Mouse (Mus musculus): Measurements from ENCODE around the gene Rab44. TPM values are rescaled to one million over a fixed set of nuclear protein-coding genes. Genes with fewer than 3 reads are reported as not detected.

Gene Rab44
- polyA plus RNA-seq, 1 experiment from 2014 or later: not detected

DNA sequence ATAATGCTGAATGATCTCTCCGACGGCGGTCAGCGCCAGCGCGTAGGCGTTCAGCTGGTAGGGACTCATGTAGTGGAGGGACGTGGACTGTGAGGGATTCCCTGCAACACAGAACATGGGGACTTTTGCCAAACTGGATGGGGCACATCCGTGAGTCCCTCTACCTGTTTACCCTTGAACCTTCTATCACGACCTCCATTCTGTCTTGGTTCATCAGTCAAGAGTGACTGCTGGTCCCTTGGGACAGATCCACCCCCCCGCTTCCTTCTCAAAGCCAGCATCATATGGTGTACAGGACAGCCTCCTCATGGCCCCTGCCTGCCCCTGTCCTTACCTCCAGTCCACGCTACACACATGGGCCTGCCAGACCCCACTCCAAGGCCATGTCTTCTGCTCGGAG is 48.4 kb downstream of the Rab44 start:
- Histone ChIP-seq H3K4me2 (no peak overlapping the region), H3K27ac (no peak overlapping the region), H3K9ac (no peak overlapping the region), H3K9me3 (no peaks in the 10 kb centered on the region), H3K4me3 (no peak overlapping the region), H3K4me1 (peaks cover 21% of the 10 kb centered on the region), H3K27me3 (replicated peaks) (no peaks in the 10 kb centered on the region), H3K36me3 (replicated peaks) (no peaks in the 10 kb centered on the region)
- no peak for ATAC-seq (replicated peaks)
- 95% methylated on average over 13 of the region's 13 CpGs for WGBS

DNA sequence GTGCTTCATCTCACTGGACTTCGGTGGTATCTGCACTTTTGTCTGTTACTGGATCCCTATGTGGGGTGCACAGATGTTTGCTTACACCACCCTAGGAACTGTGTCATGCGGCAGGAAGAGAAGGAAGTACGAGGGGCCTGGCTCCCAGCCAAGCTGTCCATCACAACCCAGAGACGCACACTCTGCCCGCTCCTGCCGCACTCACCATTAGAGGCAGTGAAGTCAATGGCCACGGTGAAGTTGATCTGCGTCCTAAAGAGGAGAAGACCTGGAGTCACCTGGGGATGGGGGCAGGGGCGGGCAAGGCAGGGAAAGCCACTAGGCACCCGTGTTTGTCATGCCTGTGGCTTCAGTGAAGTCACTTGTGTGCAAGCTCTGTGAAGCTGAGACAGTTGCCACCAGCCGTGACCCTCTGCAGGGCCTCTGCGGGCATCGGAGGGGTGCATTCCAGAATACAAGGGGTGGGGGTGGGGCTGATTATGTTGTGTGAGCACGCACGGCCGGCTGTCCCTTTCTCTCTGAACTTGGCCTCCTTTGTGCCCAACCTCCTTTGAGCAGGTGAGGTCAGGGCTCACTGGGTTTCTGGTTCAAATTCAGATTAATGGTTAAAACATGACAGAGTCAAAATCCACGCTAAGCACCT is 50.6 kb downstream of the Rab44 start:
- Histone ChIP-seq H3K36me3 (replicated peaks) (no peaks in the 10 kb centered on the region), H3K4me3 (no peak overlapping the region), H3K9ac (no peak overlapping the region), H3K9me3 (no peaks in the 10 kb centered on the region), H3K4me2 (no peak overlapping the region), H3K27ac (peak overlapping the region; percentile 80), H3K27me3 (replicated peaks) (no peaks in the 10 kb centered on the region), H3K4me1 (peaks cover 21% of the 10 kb centered on the region)
- 18% methylated on average over 17 of the region's 17 CpGs for WGBS
- ATAC-seq (replicated peaks): no peak

DNA sequence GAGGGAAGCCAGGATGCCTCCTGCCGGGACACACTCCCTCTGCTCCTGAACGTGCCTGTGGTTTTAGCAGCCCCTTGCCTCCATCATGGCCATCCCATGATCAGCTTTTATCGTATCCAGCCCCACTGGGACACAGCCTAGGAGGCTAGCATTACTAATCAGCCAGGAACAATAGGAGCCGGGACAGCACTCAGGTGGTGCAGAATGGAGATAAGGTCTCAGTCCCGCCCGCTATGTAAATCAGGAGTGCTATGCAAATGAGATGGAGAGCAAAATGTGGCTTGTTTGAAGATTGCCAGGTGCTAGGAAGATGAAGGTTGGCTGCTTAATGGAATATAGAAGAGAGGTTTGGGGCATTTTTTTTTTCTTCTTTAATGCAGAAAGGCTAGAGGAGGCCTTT is 51.5 kb downstream of the Rab44 start:
- H3K4me2 ChIP-seq: no peak overlapping the region
- H3K9ac ChIP-seq: 0 out of 2 replicates have a peak overlapping the region, but pooled peaks have one; percentile 10
- H3K36me3 ChIP-seq (replicated peaks): no peaks in the 10 kb centered on the region
- H3K9me3 ChIP-seq: no peaks in the 10 kb centered on the region
- peak; percentile 67 for ATAC-seq (replicated peaks)
- H3K27me3 ChIP-seq (replicated peaks): no peaks in the 10 kb centered on the region
- 8% methylated on average over 6 of the region's 6 CpGs for WGBS
- peak overlapping the region; percentile 80 for H3K27ac ChIP-seq
- H3K4me3 ChIP-seq: no peak overlapping the region
- H3K4me1 ChIP-seq: peaks cover 21% of the 10 kb centered on the region

DNA sequence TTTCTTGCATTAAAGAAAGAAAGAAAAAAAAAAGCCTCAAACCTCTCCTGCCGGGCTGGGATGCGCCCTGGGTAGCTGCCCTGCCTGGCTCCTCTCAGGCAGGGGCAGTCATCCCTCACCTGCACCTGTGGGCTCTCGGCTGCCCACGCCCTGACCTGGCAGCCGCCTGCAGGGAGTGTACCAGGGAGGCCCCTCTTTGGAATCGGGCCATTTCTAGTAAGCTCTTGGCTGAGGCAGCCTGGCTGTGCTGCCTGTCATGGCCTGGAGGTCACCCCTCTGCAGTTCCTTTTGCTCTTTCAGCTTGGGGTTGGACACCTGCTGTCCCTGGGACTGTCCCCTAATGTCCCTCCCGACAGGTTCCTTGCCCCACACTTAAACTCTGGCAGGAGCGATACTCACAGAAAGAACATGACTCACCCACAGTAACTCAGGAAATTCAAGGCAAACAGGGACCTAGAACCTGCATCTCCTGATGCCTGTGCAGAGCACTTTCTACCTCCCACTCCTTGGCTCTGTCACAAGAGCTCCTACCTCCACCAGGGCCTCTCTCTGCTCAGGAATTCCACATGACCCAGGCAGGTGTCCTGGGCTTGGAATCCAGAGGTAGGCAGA is 52.1 kb downstream of the Rab44 start:
- no peak overlapping the region for H3K4me3 ChIP-seq
- no peaks in the 10 kb centered on the region for H3K27me3 ChIP-seq (replicated peaks)
- H3K9ac ChIP-seq: 0 out of 2 replicates have a peak overlapping the region, but pooled peaks have one; percentile 10
- H3K36me3 ChIP-seq (replicated peaks): no peaks in the 10 kb centered on the region
- H3K9me3 ChIP-seq: no peaks in the 10 kb centered on the region
- no peak overlapping the region for H3K4me2 ChIP-seq
- peak overlapping the region; percentile 80 for H3K27ac ChIP-seq
- no peak for ATAC-seq (replicated peaks)
- peaks cover 21% of the 10 kb centered on the region for H3K4me1 ChIP-seq
- WGBS: 38% methylated on average over 8 of the region's 8 CpGs

DNA sequence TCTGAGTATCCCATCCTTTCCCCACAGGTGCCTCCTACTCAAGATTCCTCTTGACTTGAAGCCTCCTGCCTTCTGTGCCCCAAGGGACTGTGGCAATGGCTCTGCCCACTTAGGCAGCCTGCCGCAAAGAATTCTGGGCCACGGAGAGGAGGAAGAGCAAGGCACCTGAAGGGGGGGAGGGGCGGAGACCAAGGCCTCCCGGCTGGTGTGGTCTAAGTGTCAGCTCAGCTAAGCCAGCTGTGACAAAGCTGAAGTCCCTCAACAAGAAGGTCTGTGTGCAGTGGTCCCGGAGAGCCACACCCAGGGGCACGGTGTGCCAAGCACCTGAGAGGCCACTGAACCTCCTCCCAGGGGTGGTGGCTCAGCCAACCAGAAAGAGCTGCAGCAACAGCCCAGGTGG is 53.4 kb downstream of the Rab44 start:
- Histone ChIP-seq H3K4me2 (no peak overlapping the region), H3K27me3 (replicated peaks) (no peaks in the 10 kb centered on the region), H3K9ac (no peak overlapping the region), H3K27ac (no peak overlapping the region), H3K4me3 (no peak overlapping the region), H3K9me3 (no peaks in the 10 kb centered on the region), H3K4me1 (peaks cover 24% of the 10 kb centered on the region), H3K36me3 (replicated peaks) (no peaks in the 10 kb centered on the region)
- 67% methylated on average over 6 of the region's 6 CpGs for whole genome bisulfite sequencing
- ATAC-seq (replicated peaks): no peak

DNA sequence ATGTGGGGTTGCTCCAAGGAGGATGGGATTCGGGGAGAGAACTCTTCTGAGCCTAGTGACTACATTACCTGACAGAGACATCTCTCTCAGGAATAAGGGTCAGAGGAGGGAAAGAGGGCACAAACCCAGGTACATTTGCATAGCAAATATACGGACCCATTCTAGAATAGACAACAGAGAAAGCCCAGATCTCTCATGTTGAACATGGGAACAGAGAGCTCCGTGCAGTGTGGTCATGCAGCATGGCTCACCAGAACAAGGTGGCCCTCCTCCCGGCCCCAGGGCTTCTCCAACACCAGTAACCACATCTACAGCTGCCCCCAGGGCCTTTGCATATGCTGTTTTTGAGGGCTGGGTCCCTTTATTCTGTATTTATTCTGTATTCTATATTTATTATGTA is 54.5 kb downstream of the Rab44 start:
- peaks cover 24% of the 10 kb centered on the region for H3K4me1 ChIP-seq
- no peaks in the 10 kb centered on the region for H3K27me3 ChIP-seq (replicated peaks)
- H3K27ac ChIP-seq: no peak overlapping the region
- no peak for ATAC-seq (replicated peaks)
- H3K9ac ChIP-seq: no peak overlapping the region
- no peaks in the 10 kb centered on the region for H3K36me3 ChIP-seq (replicated peaks)
- H3K9me3 ChIP-seq: no peaks in the 10 kb centered on the region
- no peak overlapping the region for H3K4me2 ChIP-seq
- no peak overlapping the region for H3K4me3 ChIP-seq
- whole genome bisulfite sequencing: 83% methylated on average over 4 of the region's 4 CpGs

DNA sequence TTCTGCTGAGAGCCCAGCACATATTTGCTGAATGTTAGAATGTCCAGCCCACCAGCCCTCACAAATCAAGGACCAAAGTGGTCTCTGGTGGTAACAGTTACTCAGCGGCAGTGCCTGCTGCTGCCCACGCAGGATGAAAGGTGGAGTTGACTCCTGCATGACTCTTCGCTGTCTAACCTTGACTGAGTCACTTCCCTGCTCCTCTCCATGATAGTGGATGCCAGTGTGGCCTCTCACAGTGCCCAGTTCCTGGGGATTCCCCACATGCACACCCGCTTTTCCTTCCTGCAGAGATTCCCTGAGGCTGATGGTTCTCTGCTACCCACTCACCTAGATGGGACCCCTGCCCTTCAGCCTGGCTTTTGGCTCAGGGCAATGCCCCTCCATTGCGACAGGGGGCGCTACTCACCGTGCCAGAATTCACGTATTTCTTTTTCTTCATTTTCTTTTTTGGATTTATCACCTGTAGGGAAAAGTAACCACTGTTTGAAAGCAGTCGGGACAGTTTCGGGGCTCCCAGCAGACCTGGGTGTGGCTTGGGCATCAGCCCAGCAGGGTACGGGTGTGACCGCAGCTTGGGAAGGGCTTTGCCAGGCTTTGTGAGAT is 55.2 kb downstream of the Rab44 start:
- 76% methylated on average over 12 of the region's 12 CpGs for WGBS
- no peaks in the 10 kb centered on the region for H3K9me3 ChIP-seq
- H3K4me3 ChIP-seq: no peak overlapping the region
- H3K36me3 ChIP-seq (replicated peaks): no peaks in the 10 kb centered on the region
- no peak for ATAC-seq (replicated peaks)
- peaks cover 24% of the 10 kb centered on the region for H3K4me1 ChIP-seq
- H3K27ac ChIP-seq: no peak overlapping the region
- H3K9ac ChIP-seq: no peak overlapping the region
- H3K27me3 ChIP-seq (replicated peaks): no peaks in the 10 kb centered on the region
- no peak overlapping the region for H3K4me2 ChIP-seq

DNA sequence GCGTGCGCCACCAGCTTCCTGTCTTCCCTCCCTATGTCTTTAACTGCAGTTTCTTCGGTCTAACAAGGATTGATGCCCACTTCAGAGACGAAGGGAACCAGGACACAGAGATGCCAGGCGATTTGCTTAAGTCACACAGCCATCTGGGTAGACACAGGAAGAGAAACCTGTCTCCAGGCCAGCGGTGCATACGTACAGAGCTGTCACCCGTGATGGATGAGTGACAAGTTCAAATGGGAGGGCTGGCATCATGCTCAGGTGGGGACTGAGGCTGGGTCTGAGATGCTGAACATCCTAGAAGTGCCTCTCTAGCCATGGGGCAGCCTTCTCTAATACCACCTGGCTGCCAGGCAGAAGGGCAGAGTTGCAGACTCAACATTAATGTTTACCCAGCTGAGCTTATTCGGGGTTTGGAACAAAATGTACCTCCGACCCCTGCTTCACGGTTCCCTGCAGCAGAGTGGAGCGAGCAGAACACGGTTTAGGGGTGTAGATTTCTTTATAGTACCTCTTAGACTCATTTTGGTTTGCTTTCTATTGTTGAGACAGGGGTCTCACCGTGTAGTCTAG is 56.6 kb downstream of the Rab44 start:
- Histone ChIP-seq H3K9ac (no peak overlapping the region), H3K4me2 (no peak overlapping the region), H3K9me3 (no peaks in the 10 kb centered on the region), H3K4me1 (peaks cover 10% of the 10 kb centered on the region), H3K27me3 (replicated peaks) (no peaks in the 10 kb centered on the region), H3K27ac (no peak overlapping the region), H3K36me3 (replicated peaks) (no peaks in the 10 kb centered on the region), H3K4me3 (no peak overlapping the region)
- ATAC-seq (replicated peaks): no peak
- WGBS: 79% methylated on average over 14 of the region's 14 CpGs

DNA sequence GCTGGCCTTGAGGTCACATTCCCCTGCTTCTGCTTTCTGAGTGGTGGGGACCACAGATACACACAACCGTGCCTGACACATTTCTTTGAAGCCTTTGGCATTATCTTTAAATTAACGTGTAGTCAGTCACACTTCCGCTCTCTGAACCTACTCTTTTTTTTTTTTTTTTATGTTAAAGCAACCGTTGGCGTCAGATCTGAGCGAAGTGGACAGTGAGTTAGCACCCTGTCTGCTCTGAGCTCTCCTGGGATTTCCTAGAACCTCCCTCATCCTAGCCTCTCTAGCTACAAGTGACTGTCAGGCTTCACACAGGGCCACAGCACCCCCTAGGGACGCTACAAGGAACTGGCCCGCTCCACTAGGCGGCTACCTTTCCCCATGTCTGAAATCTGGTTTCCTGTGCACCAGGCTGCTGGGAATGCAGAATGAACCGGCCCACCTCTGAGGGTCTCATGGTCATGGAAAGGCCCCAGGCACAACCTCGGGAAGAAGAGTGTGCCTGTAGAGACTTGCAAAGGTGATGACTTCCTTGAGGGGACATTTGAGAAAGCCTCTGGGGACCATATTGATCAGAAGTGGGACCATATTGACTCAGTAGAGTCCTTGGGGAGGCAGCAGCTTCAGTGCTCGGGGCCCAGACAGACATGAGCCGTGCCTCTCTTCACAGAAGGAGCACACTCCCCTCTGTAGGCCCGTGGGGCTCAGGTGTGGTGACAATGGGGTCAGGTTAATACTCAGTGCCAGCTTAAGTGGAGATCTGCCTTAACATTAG is 57.2 kb downstream of the Rab44 start:
- H3K4me2 ChIP-seq: no peak overlapping the region

DNA sequence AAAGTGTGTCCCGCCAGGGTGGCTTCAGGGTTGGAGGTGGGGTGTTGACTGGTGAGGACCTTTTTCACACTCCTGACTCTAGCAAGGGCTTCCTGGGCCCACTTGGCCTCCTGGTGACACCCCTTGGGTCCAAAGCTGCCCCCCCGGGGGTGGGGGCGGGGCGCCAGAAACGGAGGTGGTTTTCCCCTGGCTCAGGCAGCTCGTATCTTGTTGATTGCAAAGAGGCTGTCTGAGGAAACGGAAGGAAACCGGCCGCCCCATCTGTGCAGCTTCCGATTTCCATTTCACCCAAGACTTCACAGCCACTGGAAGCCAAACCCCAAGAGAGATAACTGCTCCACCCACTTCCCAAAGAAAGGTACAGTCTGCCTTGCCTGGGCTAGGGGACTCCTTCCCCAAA is 58.1 kb downstream of the Rab44 start:
- Histone ChIP-seq H3K27ac (no peak overlapping the region), H3K4me1 (peaks cover 17% of the 10 kb centered on the region), H3K9me3 (no peaks in the 10 kb centered on the region), H3K9ac (no peak overlapping the region), H3K27me3 (replicated peaks) (no peaks in the 10 kb centered on the region), H3K4me3 (no peak overlapping the region), H3K4me2 (no peak overlapping the region), H3K36me3 (replicated peaks) (no peaks in the 10 kb centered on the region)
- 61% methylated on average over 10 of the region's 10 CpGs for WGBS
- ATAC-seq (replicated peaks): no peak

More for the DNA sequence above, 57.2 kb downstream of the Rab44 start:
- Histone ChIP-seq H3K9ac (no peak overlapping the region), H3K27me3 (replicated peaks) (no peaks in the 10 kb centered on the region), H3K36me3 (replicated peaks) (no peaks in the 10 kb centered on the region), H3K4me3 (no peak overlapping the region), H3K4me1 (peaks cover 9% of the 10 kb centered on the region), H3K9me3 (no peaks in the 10 kb centered on the region), H3K27ac (no peak overlapping the region)
- ATAC-seq (replicated peaks): no peak
- WGBS: 23% methylated on average over 14 of the region's 14 CpGs

DNA sequence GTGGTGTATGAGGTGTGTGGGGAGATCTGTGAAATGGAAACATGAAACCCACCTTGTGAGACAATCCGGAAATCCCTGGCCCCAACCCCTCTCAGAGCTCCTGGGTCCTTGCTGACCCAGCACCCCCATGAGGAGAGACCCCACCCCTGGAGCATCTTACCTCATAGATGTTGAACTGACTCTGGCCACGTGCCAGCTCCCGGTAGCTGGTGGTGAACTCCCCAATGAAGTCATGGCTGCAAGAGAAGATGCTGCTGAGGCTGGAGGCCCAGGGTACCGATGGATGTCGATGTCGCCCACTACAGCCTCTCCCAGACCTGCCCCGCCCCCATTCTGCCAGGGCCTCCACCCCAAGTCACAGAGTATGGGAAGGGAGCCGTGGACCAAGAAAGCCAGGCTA is 59.2 kb downstream of the Rab44 start:
- Histone ChIP-seq H3K9me3 (no peaks in the 10 kb centered on the region), H3K36me3 (replicated peaks) (no peaks in the 10 kb centered on the region), H3K27ac (no peak overlapping the region), H3K4me2 (no peak overlapping the region), H3K27me3 (replicated peaks) (no peaks in the 10 kb centered on the region), H3K9ac (no peak overlapping the region), H3K4me3 (no peak overlapping the region), H3K4me1 (peaks cover 21% of the 10 kb centered on the region)
- WGBS: 75% methylated on average over 8 of the region's 8 CpGs
- ATAC-seq (replicated peaks): no peak

DNA sequence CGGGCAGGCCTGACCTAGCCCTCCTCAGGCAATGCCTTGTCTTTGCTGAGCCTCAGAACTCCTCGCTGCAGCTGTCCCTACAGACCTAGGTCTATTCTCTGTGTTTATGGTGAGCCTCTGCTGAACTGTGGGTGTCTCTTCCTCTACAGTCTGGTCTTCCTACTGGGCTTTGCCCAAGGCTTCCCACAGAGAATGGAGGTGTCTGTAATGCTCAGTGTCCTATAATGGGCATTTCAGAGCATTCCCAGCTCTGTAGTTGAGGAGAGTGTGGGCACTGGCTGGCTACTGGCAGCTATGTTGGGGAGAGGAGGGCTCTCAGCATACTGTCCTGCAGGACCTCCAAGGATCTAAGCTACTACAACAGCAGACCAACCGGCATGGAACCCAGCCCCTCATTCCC is 61.7 kb downstream of the Rab44 start:
- ATAC-seq (replicated peaks): no peak
- H3K36me3 ChIP-seq (replicated peaks): no peaks in the 10 kb centered on the region
- no peak overlapping the region for H3K4me3 ChIP-seq
- no peaks in the 10 kb centered on the region for H3K9me3 ChIP-seq
- no peak overlapping the region for H3K9ac ChIP-seq
- H3K27ac ChIP-seq: peak overlapping the region; percentile 83
- WGBS: 63% methylated on average over 3 of the region's 3 CpGs
- peaks cover 24% of the 10 kb centered on the region for H3K4me1 ChIP-seq
- H3K27me3 ChIP-seq (replicated peaks): no peaks in the 10 kb centered on the region
- no peak overlapping the region for H3K4me2 ChIP-seq

Measured in midbrain, embryonic 15.5 days (tissue).